Mouse (Mus musculus) lung, postnatal 25 days (tissue): Measurements from ENCODE around the gene Nop9.

Source experiments
- DNase-seq: peaks from one replicate; pipeline ENCODE4 v3.0.0; 2022; ENCODE audit warnings: low spot score

Nop9 gene

GRCm38 (mm10) chr14:55745180-55745860 lies at the start of gene Nop9, which contains the start of gene Dhrs1:
Gene Nop9, plus strand, starts transcription at chr14:55745693.
Gene Dhrs1, minus strand, starts transcription at chr14:55745690.
- peak; percentile 87 for DNase-seq

- no peak for DNase-seq
These were observed 48.3 kb upstream of the Nop9 start for GRCm38 (mm10) chr14:55697226-55697625.

GRCm38 (mm10) chr14:55701131-55701530 lies 44.4 kb upstream of the Nop9 start:
- DNase-seq, result no peak

- DNase-seq, result no peak
These were observed 42.7 kb upstream of the Nop9 start for GRCm38 (mm10) chr14:55702761-55703160.

- DNase-seq, result peak; percentile 39
These were observed 39.4 kb upstream of the Nop9 start for GRCm38 (mm10) chr14:55706051-55706600.

- no peak for DNase-seq
These were observed 38.1 kb upstream of the Nop9 start for GRCm38 (mm10) chr14:55707397-55707796.

GRCm38 (mm10) chr14:55709509-55709908 lies 36.0 kb upstream of the Nop9 start:
- no peak for DNase-seq

- DNase-seq, result no peak
These were observed 33.7 kb upstream of the Nop9 start for GRCm38 (mm10) chr14:55711786-55712185.

- DNase-seq, result peak; percentile 71
These were observed 32.3 kb upstream of the Nop9 start for GRCm38 (mm10) chr14:55713007-55713728.

GRCm38 (mm10) chr14:55713729-55714122 lies 31.8 kb upstream of the Nop9 start, which contains the start of gene Tgm1:
Gene Tgm1, minus strand, starts transcription at chr14:55713926.
- no peak for DNase-seq

GRCm38 (mm10) chr14:55714893-55715292 lies 30.6 kb upstream of the Nop9 start:
- peak; percentile 69 for DNase-seq

- no peak for DNase-seq
These were observed 29.2 kb upstream of the Nop9 start for GRCm38 (mm10) chr14:55716271-55716670.

- DNase-seq, result no peak
These were observed 28.6 kb upstream of the Nop9 start for GRCm38 (mm10) chr14:55716884-55717283.

- DNase-seq, result no peak
These were observed 25.8 kb upstream of the Nop9 start for GRCm38 (mm10) chr14:55719737-55720136.

GRCm38 (mm10) chr14:55720666-55721065 lies 24.8 kb upstream of the Nop9 start:
- no peak for DNase-seq

GRCm38 (mm10) chr14:55721076-55721475 lies 24.4 kb upstream of the Nop9 start:
- no peak for DNase-seq

- DNase-seq, result peak; percentile 93
These were observed 23.6 kb upstream of the Nop9 start, which contains the start of gene Rabggta for GRCm38 (mm10) chr14:55721700-55722437. Gene Rabggta, minus strand, starts transcription at chr14:55722263.

- DNase-seq, result no peak
These were observed 23.0 kb upstream of the Nop9 start for GRCm38 (mm10) chr14:55722438-55722945.

GRCm38 (mm10) chr14:55723433-55723832 lies 22.1 kb upstream of the Nop9 start:
- no peak for DNase-seq

- DNase-seq, result peak; percentile 82
These were observed 21.1 kb upstream of the Nop9 start for GRCm38 (mm10) chr14:55724411-55724871.

GRCm38 (mm10) chr14:55726261-55726660 lies 19.2 kb upstream of the Nop9 start:
- no peak for DNase-seq
